Mouse (Mus musculus): ENCODE results near the gene Ercc6l2. TPM values are rescaled to one million over a fixed set of nuclear protein-coding genes. Genes with fewer than 3 reads are reported as not detected.

Gene Ercc6l2
- polyA plus RNA-seq (2014; fragmentation: Illumina TruSeq; extraction: RNeasy Lipid Tissue Mini Kit (QIAGEN cat#74804); ENCODE audit: low read depth, low replicate concordance), result 14.2 TPM

GRCm38 (mm10) chr13:63814746-63815681 is at the start of gene Ercc6l2:
Ercc6l2 (plus strand) TSS chr13:63815240.

Other genes starting within 250 kb of the Ercc6l2 start
- gene Ptch1, start 241.6 kb upstream of the Ercc6l2 start, polyA plus RNA-seq (2014; fragmentation: Illumina TruSeq; extraction: RNeasy Lipid Tissue Mini Kit (QIAGEN cat#74804); ENCODE audit: low read depth, low replicate concordance), result 5.9 TPM

All from heart, adult 10 weeks (tissue).